Mouse (Mus musculus) embryonic fibroblast, embryonic 13.5 days (primary cell): ENCODE data around the gene Cln5.

ENCODE experiments used
- CTCF ChIP-seq: IDR thresholded peaks from 2 replicates; pipeline ENCODE4 v1.5.1; 2011; ENCODE audit warnings: mild to moderate bottlenecking, control low read depth, low read length, moderate library complexity, borderline replicate concordance; ENCODE audit not compliant: insufficient read depth
- POLR2A ChIP-seq: IDR thresholded peaks from 2 replicates; pipeline ENCODE4 v1.6.1; 2011; ENCODE audit warnings: low read depth, mild to moderate bottlenecking, control low read depth, low read length, moderate library complexity

DNA sequence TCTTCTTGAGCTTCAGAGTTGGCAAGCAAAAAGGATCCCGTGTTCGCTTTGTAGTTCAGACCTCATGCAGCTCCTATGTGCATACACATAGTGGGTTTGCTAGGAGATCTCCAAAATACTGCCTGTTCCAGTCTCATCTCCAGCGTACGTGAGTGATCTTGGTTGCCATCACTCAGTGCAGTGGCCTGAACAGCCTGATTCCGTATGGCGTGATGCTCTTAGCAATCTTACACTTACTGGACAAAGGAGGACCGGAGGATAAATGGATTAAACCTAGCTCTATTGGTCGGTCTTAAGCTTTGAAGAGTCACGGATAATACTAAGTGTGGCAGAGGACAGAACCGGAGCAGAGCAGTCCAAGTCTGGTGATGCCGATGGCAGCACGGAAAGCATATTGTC, 552 bp upstream of the Cln5 start:
- TF ChIP-seq CTCF (no peak), POLR2A (no peak)
